Mouse (Mus musculus) yolk sac, embryonic 10.5 days (tissue): ENCODE data around the gene Grn.

Source experiments
- DNase-seq: peaks from one replicate; pipeline ENCODE4 v3.0.0-alpha.2; 2017; ENCODE audit warnings: low spot score

The Grn gene

GRCm38 (mm10) chr11:102480111-102480510, 50.0 kb downstream of the Grn start:
- DNase-seq, result no peak

- no peak for DNase-seq
Measured at GRCm38 (mm10) chr11:102480897-102481296, 50.8 kb downstream of the Grn start.

GRCm38 (mm10) chr11:102481779-102482178, 51.7 kb downstream of the Grn start:
- no peak for DNase-seq
